Mouse (Mus musculus): ENCODE results near the gene Rassf5. TPM values are rescaled to one million over a fixed set of nuclear protein-coding genes. Genes with fewer than 3 reads are reported as not detected.

Gene Rassf5
- total RNA-seq, 2 experiments from 2014 or later = 27.2 to 32.1 TPM

DNA sequence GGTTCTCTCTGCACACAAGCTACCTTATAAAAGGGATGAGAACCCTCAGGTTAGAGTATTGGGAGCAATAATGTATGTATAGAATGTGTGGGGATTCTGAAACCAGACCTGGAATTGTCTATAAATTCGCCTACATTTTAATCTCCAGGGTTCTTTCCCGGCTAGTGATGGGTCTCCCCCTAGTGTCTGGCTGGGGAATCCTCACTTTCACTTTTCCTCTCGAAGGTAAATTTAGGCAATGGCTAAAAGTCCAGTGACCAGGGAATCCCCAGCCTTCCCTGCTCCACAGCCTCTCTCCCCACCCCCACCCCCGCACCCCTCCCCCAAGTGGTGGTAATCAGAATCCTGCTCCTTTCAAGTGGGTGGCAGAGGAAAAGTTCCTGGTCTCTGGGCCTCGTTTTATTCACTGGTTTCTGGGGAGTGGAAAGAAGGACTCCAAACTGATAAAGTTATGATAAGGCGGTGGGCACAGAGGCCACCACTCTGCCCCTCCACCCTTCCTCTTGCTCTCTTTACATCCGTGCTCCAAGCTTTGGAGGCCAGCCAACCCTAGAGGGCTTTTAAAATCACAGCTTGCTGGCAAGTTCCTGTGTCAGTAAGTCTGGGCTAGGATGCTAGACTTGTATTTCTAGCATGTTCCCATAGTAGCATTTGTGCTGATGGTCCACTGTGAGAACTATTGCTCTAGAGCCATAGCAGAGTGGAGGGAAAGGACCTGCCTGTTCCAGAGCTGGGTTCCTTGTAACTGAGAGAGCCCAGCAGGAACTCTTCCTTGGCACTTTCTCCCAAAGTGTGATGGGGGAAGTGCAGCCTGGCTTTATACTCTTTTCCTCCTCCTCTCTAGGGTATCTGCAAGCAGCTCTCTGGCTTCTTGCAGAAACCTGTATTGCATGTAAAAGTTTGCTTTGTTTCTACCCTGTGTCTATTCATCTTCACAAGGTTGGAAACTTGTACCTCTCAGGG, 1.7 kb upstream of the Rassf5 start:
- peak overlapping the region; percentile 1; the same call in 1 of the 2 replicates for H3K4me3 ChIP-seq
- H3K27ac ChIP-seq = peak overlapping the region; percentile 91

GRCm38 (mm10) chr1:131245926-131246325, 868 bp upstream of the Rassf5 start:
- intact Hi-C loops (cut with DNase I) = loop anchor here (1.0 to 2.0 kb wide), 3 partner anchors 35 to 130 kb away; no protein-coding TSS in a partner anchor
- peak; percentile 42 to 50 for DNase-seq (ENCODE audit: extremely low spot score in 1 of 2, low spot score in 2 of 2)
- H3K27ac ChIP-seq = peak overlapping the region; percentile 91

More for the DNA sequence above, 1.7 kb upstream of the Rassf5 start:
- DNase-seq (ENCODE audit: extremely low spot score in 1 of 2, low spot score in 2 of 2) = peak; percentile 50 to 52
- intact Hi-C loops (cut with DNase I) = loop anchor here (1.0 kb wide), 2 partner anchors 65 to 130 kb away; no protein-coding TSS in a partner anchor
- TF ChIP-seq CTCF (IDR thresholded peaks at IDR 0.05) = peak; percentile 75

DNA sequence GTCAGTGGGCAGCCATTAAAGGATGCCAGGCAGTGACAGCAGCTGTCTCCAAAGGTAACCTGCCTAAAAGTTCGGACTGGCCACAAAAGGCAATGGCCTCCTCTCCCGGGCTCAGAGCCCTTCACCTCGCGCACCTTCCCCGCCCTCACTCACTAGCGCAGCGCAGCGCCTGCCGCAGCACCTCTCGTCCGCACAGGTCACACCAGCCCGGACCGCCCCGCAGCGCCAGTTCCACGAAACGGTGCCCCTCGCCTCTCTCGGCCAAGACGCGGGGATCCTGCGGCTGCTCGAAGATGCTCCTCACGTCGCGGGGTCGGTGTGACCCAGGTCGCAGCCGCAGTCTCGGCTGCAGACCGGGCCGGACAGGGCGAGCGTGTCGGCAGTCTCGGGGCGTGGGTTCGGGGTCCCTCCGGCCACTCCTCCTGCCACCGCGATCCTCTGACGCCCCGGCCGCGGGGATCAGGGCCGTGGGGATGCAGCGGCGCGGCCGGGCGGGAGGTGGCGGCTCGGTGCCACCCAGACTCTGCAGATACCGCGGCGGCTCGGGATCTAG, 446 bp downstream of the Rassf5 start:
- peak overlapping the region; percentile 91 for H3K27ac ChIP-seq
- TF ChIP-seq CTCF (IDR thresholded peaks at IDR 0.05) = no peak
- DNase-seq (ENCODE audit: extremely low spot score in 1 of 2, low spot score in 2 of 2) = peak in 1 of 2 experiments; percentile 29
- H3K4me3 ChIP-seq = peak overlapping the region; percentile 78
- intact Hi-C loops (cut with DNase I) = loop anchor here (2.0 kb wide), 1 partner anchor 34 kb away; no protein-coding TSS in a partner anchor

More at GRCm38 (mm10) chr1:131245926-131246325, 868 bp upstream of the Rassf5 start:
- H3K4me3 ChIP-seq = peak overlapping the region; percentile 78
- TF ChIP-seq CTCF (IDR thresholded peaks at IDR 0.05) = peak; percentile 59

- peak overlapping the region; percentile 78 for H3K4me3 ChIP-seq
- no peak overlapping the region for H3K27ac ChIP-seq
- no peak for DNase-seq (ENCODE audit: extremely low spot score in 1 of 2, low spot score in 2 of 2)
- intact Hi-C loops (cut with DNase I) = no loop called here
- no peak for TF ChIP-seq CTCF (IDR thresholded peaks at IDR 0.05)
Observed at GRCm38 (mm10) chr1:131242956-131243355, 2.1 kb downstream of the Rassf5 start.

- no peak overlapping the region for H3K27ac ChIP-seq
- no peak overlapping the region for H3K4me3 ChIP-seq
- DNase-seq (ENCODE audit: extremely low spot score in 1 of 2, low spot score in 2 of 2) = no peak
- no peak for TF ChIP-seq CTCF (IDR thresholded peaks at IDR 0.05)
- intact Hi-C loops (cut with DNase I) = no loop called here
Observed at GRCm38 (mm10) chr1:131239576-131240193, 5.4 kb downstream of the Rassf5 start.

- intact Hi-C loops (cut with DNase I) = no loop called here
- TF ChIP-seq CTCF (IDR thresholded peaks at IDR 0.05) = no peak
- Histone ChIP-seq H3K4me3 (no peak overlapping the region), H3K27ac (no peak overlapping the region)
- no peak for DNase-seq (ENCODE audit: extremely low spot score in 1 of 2, low spot score in 2 of 2)
Observed at GRCm38 (mm10) chr1:131238931-131239381, 6.1 kb downstream of the Rassf5 start.

DNA sequence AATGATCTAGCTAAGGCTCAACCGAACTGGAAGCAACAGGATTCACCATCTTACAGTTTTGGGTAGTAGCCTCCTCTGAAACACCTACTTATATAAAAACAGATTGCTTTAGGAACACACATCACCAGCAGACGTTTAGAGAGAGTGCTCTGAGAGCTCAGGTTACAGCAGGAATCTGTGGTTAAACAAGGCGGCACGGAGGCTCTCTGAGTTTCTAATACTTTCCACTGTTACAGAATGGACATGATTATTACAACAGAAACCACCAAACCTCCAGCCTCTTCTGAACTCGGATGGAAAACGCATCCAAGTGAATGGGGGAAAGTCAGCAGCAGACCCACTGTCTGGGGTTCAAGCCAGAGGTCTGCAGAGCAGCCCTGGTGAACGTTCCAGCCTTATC, 9.0 kb downstream of the Rassf5 start:
- no peak for DNase-seq (ENCODE audit: extremely low spot score in 1 of 2, low spot score in 2 of 2)
- TF ChIP-seq CTCF (IDR thresholded peaks at IDR 0.05) = no peak
- no peak overlapping the region for H3K4me3 ChIP-seq
- no peak overlapping the region for H3K27ac ChIP-seq
- intact Hi-C loops (cut with DNase I) = no loop called here

- Histone ChIP-seq H3K27ac (no peak overlapping the region), H3K4me3 (no peak overlapping the region)
- intact Hi-C loops (cut with DNase I) = no loop called here
- TF ChIP-seq CTCF (IDR thresholded peaks at IDR 0.05) = no peak
- DNase-seq (ENCODE audit: extremely low spot score in 1 of 2, low spot score in 2 of 2) = no peak
Observed at GRCm38 (mm10) chr1:131233527-131233926, 11.5 kb downstream of the Rassf5 start.

- Histone ChIP-seq H3K4me3 (no peak overlapping the region), H3K27ac (no peak overlapping the region)
- intact Hi-C loops (cut with DNase I) = no loop called here
- no peak for TF ChIP-seq CTCF (IDR thresholded peaks at IDR 0.05)
- no peak for DNase-seq (ENCODE audit: extremely low spot score in 1 of 2, low spot score in 2 of 2)
Observed at GRCm38 (mm10) chr1:131228659-131229058, 16.4 kb downstream of the Rassf5 start.

- no peak; the same call in 1 of the 2 replicates for TF ChIP-seq CTCF (IDR thresholded peaks at IDR 0.05)
- Histone ChIP-seq H3K4me3 (no peak overlapping the region), H3K27ac (no peak overlapping the region)
- intact Hi-C loops (cut with DNase I) = no loop called here
- no peak for DNase-seq (ENCODE audit: extremely low spot score in 1 of 2, low spot score in 2 of 2)
Observed at GRCm38 (mm10) chr1:131228225-131228624, 16.8 kb downstream of the Rassf5 start.

DNA sequence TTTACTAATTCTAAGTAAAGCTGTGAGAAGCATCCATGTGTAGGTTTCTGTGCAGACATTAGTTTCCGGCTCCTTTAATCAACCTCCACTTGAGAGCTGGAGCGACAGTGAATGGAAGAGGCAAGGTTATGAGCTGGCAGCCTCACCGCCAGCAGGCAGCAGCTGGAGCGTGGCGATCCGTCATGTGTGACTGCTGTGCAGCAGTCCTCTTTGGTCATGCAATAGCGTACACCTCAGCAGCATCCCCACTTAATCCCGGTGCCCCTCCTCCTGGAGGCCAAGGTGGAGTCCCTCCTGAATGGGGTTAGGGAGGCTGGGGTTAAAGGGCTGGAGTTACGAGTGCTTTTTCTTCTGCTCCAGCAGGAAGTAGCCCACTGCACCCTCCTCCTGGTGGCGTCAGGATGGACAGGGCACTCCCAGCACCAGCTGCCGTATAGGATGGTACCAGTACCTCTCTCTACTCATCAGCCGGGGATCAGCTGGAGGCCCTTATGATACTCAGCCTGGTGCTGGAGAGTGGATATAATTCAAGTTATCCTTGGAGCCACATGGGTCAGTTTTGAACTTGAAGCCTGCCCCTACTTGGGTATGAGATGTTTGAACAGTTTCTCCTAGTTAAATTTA, 20.1 kb downstream of the Rassf5 start:
- DNase-seq (ENCODE audit: extremely low spot score in 1 of 2, low spot score in 2 of 2) = no peak
- no peak overlapping the region for H3K27ac ChIP-seq
- no peak for TF ChIP-seq CTCF (IDR thresholded peaks at IDR 0.05)
- intact Hi-C loops (cut with DNase I) = no loop called here
- H3K4me3 ChIP-seq = no peak overlapping the region

All from left cerebral cortex, adult 2 months (tissue).